Mouse (Mus musculus): ENCODE data around the gene Stt3b. TPM values are rescaled to one million over a fixed set of nuclear protein-coding genes. Genes with fewer than 3 reads are reported as not detected.
A peak's percentile ranks its signal among the peaks of the same experiment; 100 is the strongest.

Stt3b gene
- polyA plus RNA-seq (2015; fragmentation: Nextera tagmentation; extraction: Ambion mirVana): 104 and 112 TPM in 2 replicates

DNA sequence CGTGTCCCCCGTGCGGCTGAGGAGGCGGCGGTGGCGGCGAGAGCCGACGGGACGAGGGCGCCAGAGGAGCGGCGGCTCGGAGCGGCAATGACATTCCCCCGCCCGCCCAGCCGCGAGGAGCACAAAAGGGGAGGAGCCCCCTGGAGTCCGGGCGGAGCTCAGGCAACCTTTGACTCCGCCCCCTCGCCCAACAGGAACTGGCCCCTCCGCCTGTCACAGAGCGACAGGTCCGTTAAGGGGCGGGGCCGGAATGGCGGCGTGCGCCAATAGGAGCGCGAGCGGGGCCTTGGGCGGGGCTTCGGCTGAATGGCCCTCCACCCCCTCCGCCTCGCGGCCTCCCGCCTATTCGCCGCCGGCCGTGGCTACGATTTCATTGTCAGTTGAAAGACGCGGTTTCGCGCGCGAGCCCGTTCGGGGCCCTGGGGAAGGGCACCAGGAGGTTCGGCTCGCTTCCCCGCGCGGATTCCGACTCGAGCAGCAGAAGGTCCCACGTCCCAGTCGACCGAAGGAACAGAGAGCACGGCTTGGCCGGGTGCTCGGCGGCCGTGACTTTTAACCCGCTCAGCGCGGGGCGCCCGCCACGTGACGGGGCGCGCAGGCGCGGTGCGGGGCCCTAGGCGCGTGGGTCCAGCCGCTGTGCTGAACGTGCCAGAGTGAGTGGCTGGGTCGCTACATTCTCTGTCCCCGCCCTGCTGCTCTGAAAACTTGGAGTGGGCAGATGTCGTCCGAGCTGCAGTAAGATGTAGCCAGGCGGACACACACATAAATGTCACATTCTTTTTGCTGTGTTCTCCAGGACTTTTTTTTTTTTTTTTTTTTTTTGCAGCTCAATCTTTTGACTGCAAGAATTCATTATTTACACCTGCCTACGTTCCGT lies at the start of gene Stt3b:
Stt3b (minus strand) TSS at position 76 of the 877 bp plus-strand sequence.
- Histone ChIP-seq H3K27me3 (no peaks in the 10 kb centered on the region), H3K36me3 (no peaks in the 10 kb centered on the region), H3K9ac (peak within 1 kb of the TSS; percentile 99), H3K4me3 (peak within 1 kb of the TSS; percentile 99), H3K4me1 (replicated peaks) (peaks cover 39% of the 10 kb centered on the region), H3K27ac (replicated peaks) (peak within 1 kb of the TSS; percentile 96), H3K4me2 (peak within 1 kb of the TSS; percentile 80), H3K9me3 (no peaks in the 10 kb centered on the region)
- peak; percentile 96 for ATAC-seq (ENCODE audit: low read depth)
- under 1% methylated on average over 90 of the region's 91 CpGs for WGBS

DNA sequence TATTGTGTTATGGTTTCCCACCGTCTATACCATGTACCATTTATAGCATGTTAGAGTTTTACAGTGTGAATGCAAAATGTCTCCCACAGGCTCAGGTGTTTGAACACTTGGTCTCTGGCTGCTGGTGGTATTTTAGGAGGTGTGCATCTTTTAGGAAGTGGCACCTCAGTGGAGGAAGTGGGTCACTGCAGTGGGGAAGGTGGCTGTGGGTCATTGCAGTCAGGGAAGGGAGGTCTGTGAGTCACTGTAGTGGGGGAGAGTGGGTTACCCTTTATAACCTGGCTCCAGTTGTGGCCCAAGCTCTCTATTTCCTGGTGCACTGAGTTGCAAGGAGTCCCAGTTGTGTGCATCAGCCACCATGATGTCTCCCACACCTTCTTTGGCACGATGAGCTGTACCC lies 48.2 kb upstream of the Stt3b start:
- WGBS: 100% methylated on average over 2 of the region's 2 CpGs
- Histone ChIP-seq H3K27me3 (no peaks in the 10 kb centered on the region), H3K4me3 (no peak overlapping the region), H3K9me3 (no peaks in the 10 kb centered on the region), H3K27ac (replicated peaks) (no peak overlapping the region), H3K4me2 (no peak overlapping the region), H3K36me3 (no peaks in the 10 kb centered on the region), H3K4me1 (replicated peaks) (peaks cover 8% of the 10 kb centered on the region; the same call in 1 of the 2 replicates), H3K9ac (no peak overlapping the region)
- no peak for ATAC-seq (ENCODE audit: low read depth)

DNA sequence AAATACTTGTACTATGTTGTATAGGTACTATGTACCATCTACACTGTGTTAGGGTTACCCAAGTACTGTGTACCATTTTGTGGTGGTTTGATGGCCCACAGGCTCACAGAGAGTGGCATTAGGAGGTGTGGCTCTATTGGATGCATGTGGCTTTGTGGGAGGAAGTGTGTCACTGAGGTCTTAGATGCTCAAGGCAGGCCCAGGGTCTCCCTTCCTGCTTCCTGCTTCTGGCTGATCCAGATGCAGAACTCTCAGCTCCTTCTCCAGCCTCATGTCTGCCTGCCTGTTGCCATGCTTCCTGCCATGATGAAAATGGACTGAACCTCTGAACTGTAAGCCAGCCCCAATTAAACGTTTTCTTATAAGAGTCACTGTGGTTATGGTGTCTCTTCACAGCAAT lies 47.8 kb upstream of the Stt3b start:
- no peak overlapping the region for H3K9ac ChIP-seq
- no peak overlapping the region for H3K4me3 ChIP-seq
- 90% methylated on average over 1 of the region's 1 CpGs for WGBS
- H3K9me3 ChIP-seq: no peaks in the 10 kb centered on the region
- H3K36me3 ChIP-seq: no peaks in the 10 kb centered on the region
- H3K4me2 ChIP-seq: no peak overlapping the region
- H3K4me1 ChIP-seq (replicated peaks): peaks cover 8% of the 10 kb centered on the region; the same call in 1 of the 2 replicates
- ATAC-seq (ENCODE audit: low read depth): no peak
- H3K27me3 ChIP-seq: no peaks in the 10 kb centered on the region
- H3K27ac ChIP-seq (replicated peaks): no peak overlapping the region

DNA sequence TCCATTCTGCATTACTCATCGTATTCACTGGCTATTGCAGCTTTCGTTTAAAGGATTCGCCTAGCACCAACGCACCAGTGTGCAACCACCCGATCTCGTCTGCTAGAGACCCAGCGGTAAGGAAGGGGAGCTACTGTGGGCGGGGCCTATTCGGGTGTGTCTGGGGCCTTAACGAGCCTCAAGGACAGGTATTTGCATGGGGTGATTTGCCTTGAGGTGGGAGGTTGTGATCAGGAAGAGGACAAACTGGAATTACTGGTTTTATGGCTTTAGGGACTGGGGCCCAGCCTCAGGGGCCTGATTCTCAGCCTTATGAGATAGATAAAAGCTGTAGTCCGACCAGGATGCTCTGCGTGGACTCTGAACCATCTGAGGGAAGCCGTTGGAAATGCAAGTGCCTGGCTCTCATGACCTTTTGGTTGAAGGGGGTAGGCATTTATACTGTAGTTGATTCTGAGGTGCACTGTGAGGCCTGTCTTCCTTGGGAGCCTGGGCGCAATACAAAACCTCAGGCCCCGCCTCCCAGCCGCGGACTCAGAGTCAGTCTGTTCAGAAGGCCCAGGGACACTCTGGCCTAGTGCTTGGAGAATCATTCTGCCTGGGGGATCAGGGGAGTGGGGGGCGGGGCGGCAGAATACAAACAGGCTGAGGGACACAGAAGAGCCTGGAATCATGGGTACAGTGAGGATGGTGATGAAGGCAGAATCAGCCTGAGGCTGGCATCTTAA lies 46.7 kb upstream of the Stt3b start:
- Histone ChIP-seq H3K4me2 (no peak overlapping the region), H3K9ac (no peak overlapping the region), H3K4me3 (no peak overlapping the region), H3K4me1 (replicated peaks) (peaks cover 8% of the 10 kb centered on the region; the same call in 1 of the 2 replicates), H3K9me3 (no peaks in the 10 kb centered on the region), H3K36me3 (no peaks in the 10 kb centered on the region), H3K27ac (replicated peaks) (no peak overlapping the region), H3K27me3 (no peaks in the 10 kb centered on the region)
- WGBS: 27% methylated on average over 19 of the region's 19 CpGs
- ATAC-seq (ENCODE audit: low read depth): no peak

DNA sequence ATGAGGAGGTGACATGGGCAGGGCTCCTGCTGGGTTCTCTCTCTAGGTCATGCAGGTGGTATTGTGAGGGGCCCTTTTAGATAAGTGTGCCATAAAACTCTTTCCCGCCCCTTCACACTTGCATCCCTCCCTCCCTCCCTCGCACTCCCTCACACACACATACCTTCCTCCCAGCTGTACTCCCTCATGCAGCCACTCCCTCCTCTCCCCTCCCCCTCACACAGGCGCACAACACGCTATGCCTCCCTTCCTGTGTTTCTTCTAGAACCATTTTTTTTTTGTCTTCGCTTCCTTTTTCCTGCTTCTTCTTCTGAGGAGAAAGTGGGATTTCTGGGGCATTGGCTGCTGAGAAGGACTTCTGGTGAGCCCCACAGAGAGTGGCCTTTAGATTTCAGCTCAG lies 45.8 kb upstream of the Stt3b start:
- Histone ChIP-seq H3K27ac (replicated peaks) (no peak overlapping the region), H3K4me3 (no peak overlapping the region), H3K4me1 (replicated peaks) (peaks cover 8% of the 10 kb centered on the region; the same call in 1 of the 2 replicates), H3K27me3 (no peaks in the 10 kb centered on the region), H3K36me3 (no peaks in the 10 kb centered on the region), H3K9me3 (no peaks in the 10 kb centered on the region), H3K9ac (no peak overlapping the region), H3K4me2 (no peak overlapping the region)
- WGBS: 21% methylated on average over 5 of the region's 5 CpGs
- ATAC-seq (ENCODE audit: low read depth): no peak

DNA sequence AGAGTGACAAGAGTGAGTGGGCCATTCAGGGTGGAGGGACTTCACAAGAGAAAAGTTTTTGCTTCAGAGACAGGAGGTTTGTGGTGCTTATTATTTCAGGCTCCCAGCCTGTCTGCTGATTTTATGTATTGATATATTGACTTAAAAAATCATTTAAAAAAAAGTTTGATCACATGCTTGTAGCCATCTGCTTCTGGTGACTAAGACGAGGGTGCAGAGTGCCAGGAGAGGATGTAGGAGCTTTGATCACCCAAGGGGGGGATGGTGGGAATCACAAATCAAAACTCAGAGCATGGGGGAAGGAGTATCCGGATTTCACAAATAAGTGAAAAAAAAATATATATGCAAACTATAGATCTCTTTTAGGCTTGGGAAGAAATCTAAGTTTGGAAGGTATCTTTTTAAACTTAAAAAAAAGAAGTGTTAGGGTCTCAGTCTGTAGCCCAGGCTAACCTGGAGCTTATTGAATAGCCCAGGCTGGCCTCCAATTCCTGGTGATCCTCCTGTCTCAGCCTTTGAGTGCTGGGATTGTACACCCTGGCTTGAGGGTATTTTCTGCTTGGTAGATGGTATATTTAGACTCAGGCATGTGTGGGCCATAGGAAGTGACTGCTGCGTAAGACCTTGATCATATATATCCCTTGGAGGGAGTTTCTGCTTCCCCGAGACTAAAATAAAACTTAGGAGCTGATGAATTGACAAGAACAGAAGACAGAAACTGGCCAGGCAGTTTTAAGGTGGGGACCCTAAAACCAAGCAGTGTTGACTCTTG lies 39.7 kb upstream of the Stt3b start:
- H3K27ac ChIP-seq (replicated peaks): no peak overlapping the region
- H3K27me3 ChIP-seq: no peaks in the 10 kb centered on the region
- no peak overlapping the region for H3K4me3 ChIP-seq
- H3K4me2 ChIP-seq: no peak overlapping the region
- no peaks in the 10 kb centered on the region for H3K36me3 ChIP-seq
- 83% methylated on average over 4 of the region's 4 CpGs for WGBS
- no peaks in the 10 kb centered on the region for H3K9me3 ChIP-seq
- no peak for ATAC-seq (ENCODE audit: low read depth)
- no peak overlapping the region for H3K9ac ChIP-seq
- H3K4me1 ChIP-seq (replicated peaks): no peaks in the 10 kb centered on the region

DNA sequence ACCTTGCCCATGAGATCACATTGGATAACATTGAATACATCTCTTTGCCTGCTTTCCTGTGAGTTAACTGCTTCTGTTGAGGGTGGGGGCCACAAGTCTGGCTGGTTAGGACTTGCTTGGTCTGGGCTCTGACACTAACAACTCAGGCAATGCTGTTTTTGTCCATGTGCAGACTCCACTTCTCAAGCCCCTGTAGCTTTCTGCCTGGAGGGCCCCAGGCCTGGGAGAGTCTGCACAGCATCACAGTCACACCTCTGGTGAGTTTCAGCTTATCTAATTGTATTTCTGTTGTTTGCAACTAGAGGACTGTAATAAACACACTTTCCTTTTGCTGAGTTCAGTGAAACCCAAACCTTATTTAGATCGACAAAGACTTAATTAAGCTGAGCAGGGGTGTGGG lies 38.9 kb upstream of the Stt3b start:
- WGBS: 55% methylated on average over 1 of the region's 1 CpGs
- H3K4me1 ChIP-seq (replicated peaks): no peaks in the 10 kb centered on the region
- H3K4me3 ChIP-seq: no peak overlapping the region
- H3K36me3 ChIP-seq: no peaks in the 10 kb centered on the region
- H3K9me3 ChIP-seq: no peaks in the 10 kb centered on the region
- H3K27me3 ChIP-seq: no peaks in the 10 kb centered on the region
- H3K4me2 ChIP-seq: no peak overlapping the region
- no peak overlapping the region for H3K27ac ChIP-seq (replicated peaks)
- no peak for ATAC-seq (ENCODE audit: low read depth)
- no peak overlapping the region for H3K9ac ChIP-seq

DNA sequence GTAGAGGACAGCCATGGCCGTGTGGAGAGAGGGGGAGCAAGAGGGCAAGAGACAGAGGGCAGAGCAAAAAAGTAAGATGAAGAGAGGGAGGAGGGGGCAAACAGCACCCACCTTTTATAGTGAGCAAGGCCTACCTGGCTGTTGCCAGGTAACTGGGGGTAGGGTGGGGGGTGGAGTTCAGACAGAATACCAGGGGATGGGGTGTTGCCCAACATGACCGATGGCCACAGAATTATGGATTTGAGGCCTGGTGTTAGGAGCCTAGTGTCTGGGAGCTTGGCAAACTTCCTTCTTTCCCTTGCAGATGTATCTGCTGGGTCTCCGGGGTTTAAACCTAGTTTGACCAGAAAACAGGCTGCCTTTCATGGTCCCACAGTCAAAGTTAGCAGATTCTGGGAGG lies 34.7 kb upstream of the Stt3b start:
- no peak for ATAC-seq (ENCODE audit: low read depth)
- H3K27me3 ChIP-seq: no peaks in the 10 kb centered on the region
- H3K27ac ChIP-seq (replicated peaks): no peak overlapping the region
- no peaks in the 10 kb centered on the region for H3K36me3 ChIP-seq
- no peak overlapping the region for H3K9ac ChIP-seq
- H3K9me3 ChIP-seq: no peaks in the 10 kb centered on the region
- 82% methylated on average over 3 of the region's 3 CpGs for WGBS
- no peak overlapping the region for H3K4me2 ChIP-seq
- peaks cover 18% of the 10 kb centered on the region for H3K4me1 ChIP-seq (replicated peaks)
- no peak overlapping the region for H3K4me3 ChIP-seq

DNA sequence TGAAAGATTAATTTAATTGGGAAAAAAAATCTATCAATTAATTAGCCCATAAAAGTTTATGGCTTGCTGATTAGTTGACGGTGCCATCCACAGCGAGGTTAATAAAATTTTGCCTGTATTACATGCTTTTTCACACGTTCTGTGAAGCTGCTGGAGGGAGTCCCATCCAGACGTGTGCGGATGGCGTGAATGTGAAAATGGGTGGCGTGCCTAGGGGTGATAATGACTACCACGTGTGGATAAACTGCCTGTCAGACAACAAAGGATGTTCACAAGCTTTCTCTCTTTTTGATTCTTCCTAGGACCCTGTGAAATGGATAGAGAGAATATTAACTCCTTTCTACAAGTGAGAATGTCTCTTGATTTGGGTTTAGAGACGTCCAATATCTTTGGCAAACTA lies 31.4 kb upstream of the Stt3b start:
- H3K4me3 ChIP-seq: no peak overlapping the region
- 59% methylated on average over 9 of the region's 9 CpGs for WGBS

DNA sequence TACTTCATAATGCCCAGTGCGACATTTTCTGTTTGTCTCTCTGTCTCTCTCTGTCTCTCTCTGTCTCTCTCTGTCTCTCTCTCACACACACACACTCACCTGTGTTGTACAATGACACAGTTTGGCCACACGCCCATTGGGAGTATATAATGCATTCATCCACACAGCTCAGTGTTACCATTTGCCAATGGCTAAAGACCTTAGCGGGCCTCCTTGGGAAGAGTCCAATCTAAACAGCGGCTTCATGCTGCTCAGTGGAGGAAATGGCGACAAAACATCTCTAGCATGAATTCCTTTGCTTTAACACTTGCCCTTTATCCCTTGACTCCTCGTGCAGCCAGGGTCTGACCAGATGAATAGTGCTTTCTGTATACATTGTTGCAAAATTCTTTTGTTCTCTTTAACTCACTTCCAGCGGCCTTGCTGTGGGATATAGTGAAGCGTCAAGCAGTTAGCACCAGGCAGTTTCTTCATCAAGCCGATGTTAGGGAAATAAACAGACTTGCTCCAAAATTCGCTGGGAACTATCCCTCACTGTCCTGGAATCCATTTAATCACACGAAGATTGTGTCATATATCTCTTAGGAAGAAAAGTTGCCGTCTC lies 30.1 kb upstream of the Stt3b start:
- Histone ChIP-seq H3K4me2 (no peak overlapping the region), H3K27me3 (no peaks in the 10 kb centered on the region), H3K9me3 (no peaks in the 10 kb centered on the region), H3K9ac (no peak overlapping the region), H3K4me1 (replicated peaks) (peaks cover 34% of the 10 kb centered on the region), H3K27ac (replicated peaks) (peak overlapping the region; percentile 14), H3K36me3 (no peaks in the 10 kb centered on the region), H3K4me3 (no peak overlapping the region)
- ATAC-seq (ENCODE audit: low read depth): no peak
- 35% methylated on average over 12 of the region's 12 CpGs for WGBS

More for the DNA sequence above, 31.4 kb upstream of the Stt3b start:
- no peaks in the 10 kb centered on the region for H3K9me3 ChIP-seq
- no peak for ATAC-seq (ENCODE audit: low read depth)
- peaks cover 30% of the 10 kb centered on the region for H3K4me1 ChIP-seq (replicated peaks)
- no peak overlapping the region for H3K9ac ChIP-seq
- H3K27ac ChIP-seq (replicated peaks): no peak overlapping the region
- H3K4me2 ChIP-seq: no peak overlapping the region
- H3K27me3 ChIP-seq: no peaks in the 10 kb centered on the region
- H3K36me3 ChIP-seq: no peaks in the 10 kb centered on the region

DNA sequence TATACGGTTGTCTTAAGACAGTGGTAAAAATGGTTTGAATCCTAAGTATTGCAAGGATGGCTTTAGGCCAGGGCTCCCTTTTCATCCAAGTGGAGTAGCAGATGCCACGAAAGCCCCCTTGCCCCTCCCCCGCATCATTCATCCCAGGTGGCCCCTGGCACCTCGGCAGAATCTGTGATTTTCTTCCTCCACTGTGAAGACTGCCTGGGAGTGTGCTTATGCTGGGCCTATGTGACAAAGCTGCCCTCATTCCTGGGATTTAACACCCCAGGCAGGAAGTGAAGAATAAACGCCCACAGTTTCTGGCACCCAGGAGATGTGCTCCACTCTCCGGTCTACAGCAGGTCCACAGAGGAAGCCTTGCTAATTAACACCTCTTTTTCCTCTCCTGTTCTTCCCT lies 28.6 kb upstream of the Stt3b start:
- no peak overlapping the region for H3K4me2 ChIP-seq
- 35% methylated on average over 6 of the region's 6 CpGs for WGBS
- H3K27ac ChIP-seq (replicated peaks): no peak overlapping the region
- no peaks in the 10 kb centered on the region for H3K27me3 ChIP-seq
- no peaks in the 10 kb centered on the region for H3K36me3 ChIP-seq
- H3K4me1 ChIP-seq (replicated peaks): peaks cover 34% of the 10 kb centered on the region
- ATAC-seq (ENCODE audit: low read depth): no peak; the same call in 1 of the 2 replicates
- no peaks in the 10 kb centered on the region for H3K9me3 ChIP-seq
- H3K9ac ChIP-seq: no peak overlapping the region
- no peak overlapping the region for H3K4me3 ChIP-seq

Measured in neural tube, embryonic 13.5 days (tissue).